Mouse (Mus musculus) spleen, adult 2 months (tissue): ENCODE results near the gene Rad51b.

Source experiments
- CTCF ChIP-seq: fragments of 200-500 bp; IDR thresholded peaks from 2 replicates; pipeline ENCODE4 v1.5.1; 2011; ENCODE audit warnings: mild to moderate bottlenecking, inconsistent platforms; ENCODE audit not compliant: insufficient read depth, insufficient read length, insufficient replicate concordance; ENCODE audit errors: extremely low read depth
- POLR2A ChIP-seq: fragments of 200-500 bp; IDR thresholded peaks from 2 replicates; pipeline ENCODE4 v1.6.1; 2011; ENCODE audit warnings: low read depth, low read length, inconsistent platforms

DNA sequence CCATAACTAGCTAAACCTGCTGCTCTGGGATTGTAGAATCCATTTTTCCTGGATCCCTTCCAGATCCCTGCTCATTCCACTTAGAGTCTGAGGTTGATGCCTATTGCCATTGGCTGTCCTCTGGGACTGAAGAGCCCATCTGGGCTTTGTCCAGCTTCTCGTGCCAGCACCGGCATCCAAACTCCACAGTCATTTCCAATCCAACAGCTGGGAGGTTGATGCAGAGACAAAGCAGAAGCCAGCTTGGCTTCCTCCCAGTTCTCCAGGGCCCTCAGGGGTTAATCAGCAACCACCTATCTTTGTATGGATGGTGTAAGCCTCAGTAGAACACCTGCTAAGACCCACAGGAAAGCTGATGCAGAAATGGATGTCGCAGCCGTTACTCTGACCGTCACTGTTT, 524.8 kb downstream of the Rad51b start:
- TF ChIP-seq POLR2A (no peak), CTCF (no peak)
